Mouse (Mus musculus): ENCODE results near the gene Olfr43.

GRCm38 (mm10) chr11:74259508-74259907 is 48.3 kb upstream of the Olfr43 start, which contains the start of gene Olfr406:
- TF ChIP-seq POLR2A (IDR thresholded peaks at IDR 0.05; ENCODE audit: low read depth, low read length) (no peak), CTCF (conservative IDR thresholded peaks at IDR 0.05; ENCODE audit: insufficient read depth, insufficient read length, low read depth, low read length) (no peak)

Measured in kidney, adult 2 months (tissue).